Mouse (Mus musculus) limb, embryonic 15.5 days (tissue): ENCODE measurements around the gene Akna. TPM values are rescaled to one million over a fixed set of nuclear protein-coding genes. Genes with fewer than 3 reads are reported as not detected.

Experiments
- ATAC-seq: fragments of 200-750 bp; cut with Nextera tagmentation; 2 replicates; pipeline ENCODE4 v1.8.0; 2017; ENCODE audit warnings: low read depth, moderate TSS enrichment; ENCODE audit not compliant: insufficient number of reproducible peaks, low FRiP score, low TSS enrichment
- H3K27ac ChIP-seq: fragments of 300-500 bp; sonication (generic); 2 replicates; pipeline ENCODE4 v1.5.1; 2015; ENCODE audit warnings: moderate library complexity, mild to moderate bottlenecking, inconsistent platforms
- H3K27me3 ChIP-seq: fragments of 300-500 bp; sonication (generic); 2 replicates; pipeline ENCODE4 v1.6.1; 2015; ENCODE audit warnings: inconsistent platforms
- H3K36me3 ChIP-seq: fragments of 300-500 bp; sonication (generic); 2 replicates; pipeline ENCODE4 v1.6.1; 2015; ENCODE audit warnings: inconsistent platforms
- H3K4me1 ChIP-seq: fragments of 300-500 bp; sonication (generic); 2 replicates; pipeline ENCODE4 v1.6.1; 2015; ENCODE audit warnings: inconsistent platforms
- H3K4me2 ChIP-seq: fragments of 300-500 bp; sonication (generic); 2 replicates; pipeline ENCODE4 v1.6.1; 2015; ENCODE audit warnings: mild to moderate bottlenecking, inconsistent platforms
- H3K4me3 ChIP-seq: fragments of 300-500 bp; sonication (generic); 2 replicates; pipeline ENCODE4 v1.5.1; 2015; ENCODE audit warnings: mild to moderate bottlenecking, inconsistent platforms
- H3K9ac ChIP-seq: fragments of 300-500 bp; sonication (generic); 2 replicates; pipeline ENCODE4 v1.6.1; 2015; ENCODE audit warnings: inconsistent platforms
- H3K9me3 ChIP-seq: fragments of 300-500 bp; sonication (generic); 2 replicates; pipeline ENCODE4 v1.6.1; 2016; ENCODE audit warnings: inconsistent platforms
- WGBS: fragments of 180-500 bp; shearing (Covaris S2); methylation state at CpG from one replicate; pipeline ENCODE4 v1.1.7; 2015; 5-methylcytosine and 5-hydroxymethylcytosine counted together
- polyA plus RNA-seq: library from polyadenylated mRNA; unstranded; fragments of >200 nt; fragmentation: Nextera tagmentation; extraction: Ambion mirVana; gene quantifications from 2 replicates; pipeline ENCODE4 v1.2.1, GENCODE M21; 2015

Gene Akna
- polyA plus RNA-seq = 5.6 and 6.0 TPM in 2 replicates

DNA sequence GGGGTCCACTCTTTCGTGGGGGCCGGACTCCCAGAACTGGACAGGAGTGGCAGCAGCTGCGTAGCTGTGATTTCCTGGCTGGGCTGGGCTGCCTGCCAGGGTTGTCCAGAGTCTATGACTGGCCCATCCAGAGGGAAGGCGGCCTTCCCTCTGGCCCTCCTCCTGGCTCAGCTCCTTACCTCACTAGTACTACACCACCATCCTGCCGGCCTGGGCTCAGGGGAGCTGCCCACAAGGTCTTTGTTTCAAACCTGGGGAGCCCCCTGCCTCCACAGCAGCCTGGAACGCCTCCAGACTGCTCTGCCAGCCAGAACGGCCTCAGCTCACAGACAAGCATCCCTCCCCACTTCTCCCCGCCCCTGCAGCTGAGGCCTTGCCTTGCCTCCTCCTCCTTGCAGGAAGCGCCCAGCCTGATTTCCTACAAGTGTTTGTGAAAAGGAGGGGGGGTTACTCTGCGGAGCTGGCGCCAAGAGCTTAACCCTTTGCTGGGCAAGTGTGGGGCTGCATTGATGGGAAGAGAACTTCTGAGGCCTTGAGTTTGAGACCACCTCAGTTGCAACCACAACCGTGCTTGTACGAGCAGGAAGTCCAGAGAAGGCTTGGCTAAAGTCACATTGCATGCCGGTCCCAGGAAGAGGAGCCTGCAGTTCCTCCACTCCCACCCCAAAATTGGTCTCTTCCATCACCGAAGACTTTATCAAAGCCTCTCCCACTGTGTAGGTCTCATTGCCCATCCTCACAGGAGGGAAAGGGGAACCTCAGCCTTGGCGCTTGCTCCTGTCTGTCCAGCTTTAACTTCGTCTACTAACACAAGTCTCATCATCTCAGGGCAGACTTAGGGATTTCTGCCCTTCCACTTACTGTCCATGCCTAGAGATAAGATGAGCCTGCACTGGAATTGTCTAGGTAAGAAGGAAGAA lies at the start of gene Akna:
Gene Akna, minus strand, starts transcription at position 315 of the 920 bp plus-strand sequence.
- H3K27me3 ChIP-seq = no peaks in the 10 kb centered on the region
- peak within 1 kb of the TSS; percentile 88 for H3K27ac ChIP-seq
- H3K9me3 ChIP-seq = no peaks in the 10 kb centered on the region
- H3K4me1 ChIP-seq = peaks cover 77% of the 10 kb centered on the region
- peak within 1 kb of the TSS; percentile 39; the same call in 1 of the 2 replicates for H3K9ac ChIP-seq
- peak within 1 kb of the TSS; percentile 31 for H3K4me3 ChIP-seq
- WGBS = 7% methylated on average over 17 of the region's 17 CpGs
- ATAC-seq = peak; percentile 84
- H3K36me3 ChIP-seq = no peaks in the 10 kb centered on the region
- peak within 1 kb of the TSS; percentile 48 for H3K4me2 ChIP-seq

DNA sequence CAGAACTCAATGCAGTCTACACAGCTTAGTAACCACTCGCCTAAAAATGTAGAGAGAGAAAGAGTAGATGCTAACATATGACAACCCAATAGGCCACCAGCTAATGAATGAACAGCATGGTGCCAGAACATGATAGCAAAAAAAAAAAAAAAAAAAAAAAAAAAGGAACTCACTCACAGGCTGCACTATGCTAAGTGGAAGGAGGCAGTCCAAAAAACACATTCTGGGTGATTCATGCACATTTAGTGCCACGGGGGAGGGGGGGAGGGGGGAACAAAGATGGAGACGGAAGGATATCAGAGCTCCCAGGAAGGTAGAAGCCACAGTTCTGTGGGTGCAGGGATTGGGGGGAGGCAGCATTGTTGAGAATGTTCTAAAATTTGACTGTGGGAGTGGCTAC lies 49.4 kb upstream of the Akna start:
- H3K4me3 ChIP-seq = no peak overlapping the region
- H3K9me3 ChIP-seq = no peaks in the 10 kb centered on the region
- no peak for ATAC-seq
- H3K36me3 ChIP-seq = peaks cover 6% of the 10 kb centered on the region; the same call in 1 of the 2 replicates
- H3K9ac ChIP-seq = no peak overlapping the region
- H3K4me2 ChIP-seq = no peak overlapping the region
- no peaks in the 10 kb centered on the region for H3K27me3 ChIP-seq
- H3K27ac ChIP-seq = no peak overlapping the region
- WGBS = 64% methylated on average over 3 of the region's 3 CpGs
- peaks cover 23% of the 10 kb centered on the region for H3K4me1 ChIP-seq

DNA sequence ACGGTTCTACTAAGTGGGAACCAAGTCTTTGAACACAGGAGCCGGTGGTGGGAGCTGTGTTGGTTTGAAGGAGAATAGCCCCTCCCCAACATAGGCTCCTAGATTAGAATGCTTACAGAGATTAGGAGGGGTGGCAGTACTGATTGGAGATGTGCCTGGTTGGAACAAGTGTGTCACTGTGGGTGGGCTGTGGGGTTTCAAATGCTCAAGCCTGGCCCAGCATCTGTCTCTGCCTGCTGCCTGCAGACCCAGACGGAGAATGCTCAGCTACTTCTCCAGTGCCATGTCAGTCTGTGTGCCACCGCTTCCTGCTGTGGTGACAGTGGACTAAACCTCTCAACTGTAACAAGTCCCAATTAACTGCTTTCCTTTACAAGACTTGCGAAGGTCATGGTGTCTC lies 47.4 kb upstream of the Akna start:
- Histone ChIP-seq H3K4me3 (no peak overlapping the region), H3K36me3 (peaks cover 6% of the 10 kb centered on the region; the same call in 1 of the 2 replicates), H3K4me2 (no peak overlapping the region), H3K9me3 (no peaks in the 10 kb centered on the region), H3K9ac (no peak overlapping the region), H3K27me3 (no peaks in the 10 kb centered on the region), H3K27ac (no peak overlapping the region), H3K4me1 (peaks cover 8% of the 10 kb centered on the region; the same call in 1 of the 2 replicates)
- ATAC-seq = no peak
- 85% methylated on average over 5 of the region's 5 CpGs for WGBS

DNA sequence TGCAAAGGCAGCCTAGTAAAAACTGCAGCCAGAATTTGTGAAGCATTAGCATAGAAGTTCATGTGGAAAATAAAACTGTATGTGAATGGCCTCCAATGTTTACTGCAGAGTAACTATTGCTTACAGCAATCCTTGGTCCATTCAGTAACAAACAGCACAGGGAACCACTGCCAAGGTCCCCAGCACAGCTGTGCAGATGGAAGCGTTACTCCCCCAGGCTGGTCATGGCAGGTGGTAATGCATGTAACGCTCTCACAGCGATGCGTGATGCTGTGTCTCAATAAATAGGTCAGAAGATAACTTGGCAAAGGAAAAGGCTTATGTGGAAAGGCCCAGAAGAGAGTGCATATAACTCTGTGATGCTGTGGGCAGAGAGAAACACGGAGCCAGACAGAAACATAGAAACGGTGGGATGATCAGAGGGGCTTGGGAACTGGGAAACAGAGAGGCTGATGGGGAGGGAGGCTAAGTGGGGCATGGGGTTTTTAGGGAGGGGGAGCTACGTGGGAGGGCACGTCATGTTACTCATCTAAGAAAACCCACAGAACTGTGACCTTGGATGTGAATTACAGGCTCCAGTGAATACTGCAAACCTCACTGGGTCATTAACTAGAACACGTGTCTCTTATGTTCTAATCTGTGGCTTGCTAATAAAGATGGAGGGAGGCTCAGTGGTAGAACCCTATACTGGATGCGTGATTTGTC lies 41.4 kb upstream of the Akna start:
- Histone ChIP-seq H3K27ac (no peak overlapping the region), H3K9me3 (no peaks in the 10 kb centered on the region), H3K36me3 (peaks cover 4% of the 10 kb centered on the region; the same call in 1 of the 2 replicates), H3K27me3 (no peaks in the 10 kb centered on the region), H3K4me2 (no peak overlapping the region), H3K4me1 (peaks cover 8% of the 10 kb centered on the region; the same call in 1 of the 2 replicates), H3K4me3 (no peak overlapping the region), H3K9ac (no peak overlapping the region)
- 70% methylated on average over 10 of the region's 10 CpGs for WGBS
- no peak for ATAC-seq

DNA sequence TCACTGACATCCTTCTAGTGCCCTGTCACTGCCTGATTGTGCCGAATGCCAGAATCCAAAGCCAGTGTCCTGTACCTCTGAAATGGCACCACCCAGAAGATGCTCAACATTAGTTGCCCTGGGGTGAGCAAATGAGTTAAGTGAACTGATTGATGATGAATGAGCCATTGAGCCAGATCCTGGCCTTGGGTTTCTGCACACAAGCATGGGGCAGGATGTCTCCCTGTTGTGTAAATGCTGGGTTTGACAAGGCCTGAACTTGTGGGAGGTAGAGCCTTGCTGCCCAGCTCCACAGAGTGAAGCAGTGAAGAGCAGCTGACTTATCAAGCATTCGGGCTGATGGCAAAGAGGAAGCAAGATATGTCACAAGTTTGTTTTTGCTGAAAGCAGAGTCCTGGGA lies 39.9 kb upstream of the Akna start:
- no peak overlapping the region for H3K4me2 ChIP-seq
- no peak overlapping the region for H3K4me3 ChIP-seq
- no peaks in the 10 kb centered on the region for H3K27me3 ChIP-seq
- peaks cover 11% of the 10 kb centered on the region for H3K4me1 ChIP-seq
- no peaks in the 10 kb centered on the region for H3K36me3 ChIP-seq
- H3K27ac ChIP-seq = no peak overlapping the region
- ATAC-seq = no peak
- H3K9ac ChIP-seq = no peak overlapping the region
- 93% methylated on average over 2 of the region's 2 CpGs for WGBS
- H3K9me3 ChIP-seq = 0 out of 2 replicates have a peak, but pooled peaks cover 4% of the 10 kb centered on the region

DNA sequence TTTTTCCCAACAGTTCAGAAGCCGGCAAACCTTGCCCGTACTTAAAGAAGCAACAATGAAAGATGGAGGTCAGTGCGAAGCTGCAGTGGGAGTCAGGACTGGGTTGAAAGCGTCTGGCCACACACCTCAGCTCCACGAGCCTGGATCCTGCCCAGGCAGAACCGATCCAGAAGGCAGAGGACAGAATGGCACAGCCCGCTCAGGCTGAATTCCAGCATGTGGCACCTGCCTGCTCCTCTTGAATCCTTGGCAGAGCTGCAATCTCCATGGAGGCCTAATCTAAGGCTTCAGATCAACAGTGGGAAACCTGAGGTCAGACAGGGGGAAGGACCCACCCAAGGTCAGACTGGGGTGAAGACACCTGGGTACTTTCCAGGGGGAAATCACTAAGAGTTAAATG lies 38.5 kb upstream of the Akna start:
- 68% methylated on average over 7 of the region's 7 CpGs for WGBS
- Histone ChIP-seq H3K4me2 (no peak overlapping the region), H3K9ac (no peak overlapping the region), H3K27ac (no peak overlapping the region), H3K4me1 (peaks cover 26% of the 10 kb centered on the region), H3K36me3 (no peaks in the 10 kb centered on the region), H3K27me3 (no peaks in the 10 kb centered on the region), H3K4me3 (no peak overlapping the region), H3K9me3 (0 out of 2 replicates have a peak, but pooled peaks cover 4% of the 10 kb centered on the region)
- ATAC-seq = no peak

DNA sequence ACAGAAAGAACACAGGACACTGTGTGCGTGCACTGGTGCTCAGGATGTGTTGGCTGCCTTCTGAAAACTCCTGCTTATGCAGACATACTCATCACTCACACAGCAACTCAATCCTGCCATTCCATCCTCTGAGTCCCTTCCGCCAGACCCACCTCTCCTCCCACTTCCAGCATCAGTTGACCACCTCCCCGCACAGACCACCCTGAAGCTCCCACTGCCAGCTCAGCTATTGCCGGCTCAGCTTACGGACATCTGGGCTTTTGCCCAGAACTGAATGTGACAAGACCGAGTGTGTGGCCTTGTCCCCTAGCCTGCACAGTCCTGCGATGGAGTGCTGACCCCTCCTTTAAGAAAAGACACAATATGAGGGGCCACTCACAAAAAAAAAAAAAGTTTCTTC lies 37.1 kb upstream of the Akna start:
- no peak for ATAC-seq
- H3K4me1 ChIP-seq = peaks cover 31% of the 10 kb centered on the region
- 42% methylated on average over 7 of the region's 7 CpGs for WGBS

DNA sequence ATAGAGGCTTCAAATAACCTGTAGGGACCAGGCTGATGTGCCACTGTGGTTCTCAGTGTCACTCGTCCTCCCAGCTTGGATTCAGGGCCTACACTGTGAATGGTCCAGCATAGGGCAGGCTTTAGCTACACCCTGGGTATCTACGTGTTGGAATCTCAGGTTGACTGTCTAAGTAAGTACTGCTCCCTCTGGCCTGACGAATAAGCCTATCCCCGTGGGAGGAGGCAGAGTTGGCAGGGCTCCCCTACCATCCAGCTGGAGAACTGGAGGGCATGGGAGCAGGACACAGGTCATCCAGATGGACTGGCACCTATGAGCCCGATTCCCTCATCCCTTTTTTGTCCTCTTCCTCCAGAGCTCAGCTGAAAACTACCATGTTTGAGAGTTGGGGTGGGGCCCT lies 34.8 kb upstream of the Akna start:
- 0 out of 2 replicates have a peak, but pooled peaks cover 4% of the 10 kb centered on the region for H3K9me3 ChIP-seq
- no peak overlapping the region for H3K9ac ChIP-seq
- H3K4me3 ChIP-seq = no peak overlapping the region
- no peaks in the 10 kb centered on the region for H3K36me3 ChIP-seq
- H3K4me1 ChIP-seq = peaks cover 31% of the 10 kb centered on the region
- 66% methylated on average over 5 of the region's 5 CpGs for WGBS
- no peak for ATAC-seq
- no peak overlapping the region for H3K4me2 ChIP-seq
- H3K27me3 ChIP-seq = no peaks in the 10 kb centered on the region
- peak overlapping the region; percentile 70 for H3K27ac ChIP-seq

More for the DNA sequence above, 37.1 kb upstream of the Akna start:
- H3K9ac ChIP-seq = no peak overlapping the region
- no peaks in the 10 kb centered on the region for H3K36me3 ChIP-seq
- H3K4me3 ChIP-seq = no peak overlapping the region
- no peaks in the 10 kb centered on the region for H3K27me3 ChIP-seq
- H3K9me3 ChIP-seq = 0 out of 2 replicates have a peak, but pooled peaks cover 4% of the 10 kb centered on the region
- no peak overlapping the region for H3K27ac ChIP-seq
- H3K4me2 ChIP-seq = no peak overlapping the region

DNA sequence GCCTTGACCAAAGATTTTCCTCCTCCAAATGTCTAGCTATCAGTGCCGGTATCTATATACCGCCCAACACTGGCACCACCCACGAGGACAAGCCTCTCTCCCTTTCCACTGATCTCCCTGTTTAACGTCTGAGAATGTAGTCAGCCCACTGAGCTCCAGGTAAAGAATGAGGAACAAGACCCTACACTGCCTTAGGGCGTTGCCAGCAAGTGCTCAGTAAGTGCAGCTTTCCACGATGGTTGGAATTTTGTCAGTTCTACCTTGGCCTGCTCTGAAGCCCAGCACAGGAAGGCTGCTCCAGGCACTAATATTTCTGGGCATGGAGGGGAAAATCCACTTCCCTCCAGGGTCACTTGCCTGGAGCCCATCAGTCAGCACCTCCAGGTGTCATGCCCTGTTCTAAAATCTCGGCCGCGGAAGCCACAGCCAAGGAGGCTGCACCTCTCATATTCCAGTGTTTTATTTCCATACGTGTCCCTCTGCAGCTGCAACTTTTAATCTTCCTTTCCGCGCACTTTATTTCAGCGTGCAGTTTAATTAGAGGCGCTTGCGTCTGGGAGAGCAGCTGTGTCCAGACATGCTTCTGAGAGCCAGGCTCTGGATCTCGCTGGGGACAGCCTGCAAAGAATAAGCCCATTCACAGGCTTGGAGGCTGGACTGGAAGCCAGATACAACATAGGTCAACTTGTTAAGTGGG lies 34.1 kb upstream of the Akna start:
- no peaks in the 10 kb centered on the region for H3K27me3 ChIP-seq
- no peak overlapping the region for H3K4me3 ChIP-seq
- 20% methylated on average over 16 of the region's 16 CpGs for WGBS
- peak overlapping the region; percentile 70 for H3K27ac ChIP-seq
- peaks cover 31% of the 10 kb centered on the region for H3K4me1 ChIP-seq
- ATAC-seq = peak; percentile 73
- no peak overlapping the region for H3K9ac ChIP-seq
- H3K4me2 ChIP-seq = 0 out of 2 replicates have a peak overlapping the region, but pooled peaks have one; percentile 6
- H3K36me3 ChIP-seq = no peaks in the 10 kb centered on the region
- 0 out of 2 replicates have a peak, but pooled peaks cover 4% of the 10 kb centered on the region for H3K9me3 ChIP-seq

DNA sequence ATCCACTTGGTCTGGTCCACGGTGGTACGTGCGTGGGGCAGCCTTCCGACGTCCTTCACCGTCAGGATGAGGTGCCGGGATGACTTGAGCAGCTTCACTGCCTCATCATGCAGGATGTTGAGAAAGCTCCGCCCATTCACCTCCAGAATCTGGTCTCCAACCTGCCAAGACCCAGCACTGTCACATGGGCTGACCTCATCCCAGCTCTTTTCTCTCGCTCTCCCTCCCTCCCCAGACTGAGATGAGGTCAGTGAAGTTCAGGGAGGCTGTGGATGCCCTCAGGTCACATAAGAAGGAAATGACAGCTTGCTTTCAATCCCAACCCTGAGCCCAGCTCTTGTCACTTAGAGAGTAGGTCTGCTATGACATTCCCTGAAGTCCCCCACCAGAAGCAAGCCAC lies 32.2 kb upstream of the Akna start:
- Histone ChIP-seq H3K27me3 (no peaks in the 10 kb centered on the region), H3K4me3 (no peak overlapping the region), H3K27ac (no peak overlapping the region), H3K4me2 (no peak overlapping the region), H3K9ac (no peak overlapping the region), H3K36me3 (no peaks in the 10 kb centered on the region), H3K9me3 (0 out of 2 replicates have a peak, but pooled peaks cover 4% of the 10 kb centered on the region), H3K4me1 (peaks cover 37% of the 10 kb centered on the region)
- whole genome bisulfite sequencing = 81% methylated on average over 9 of the region's 9 CpGs
- ATAC-seq = no peak

DNA sequence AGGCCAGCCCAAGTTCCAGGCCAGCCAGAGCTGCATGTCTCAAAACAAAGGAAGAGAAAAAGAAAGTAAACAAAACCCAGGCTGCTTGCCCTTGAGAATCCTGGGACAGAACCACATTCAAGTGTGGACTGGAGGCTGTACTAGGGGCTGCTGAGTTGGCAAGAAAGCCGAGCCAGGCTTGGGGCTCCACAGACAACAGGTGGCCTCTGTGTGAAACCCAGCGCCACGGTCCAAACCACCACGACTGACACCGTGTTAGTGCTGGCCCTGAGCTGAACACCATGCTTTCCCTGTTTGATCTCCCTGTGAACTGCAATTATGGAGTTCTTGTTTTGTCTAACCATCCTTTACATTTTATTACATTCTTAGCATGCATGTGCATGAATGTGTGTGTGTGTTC lies 27.9 kb upstream of the Akna start:
- 44% methylated on average over 5 of the region's 5 CpGs for WGBS
- no peak for ATAC-seq
- H3K36me3 ChIP-seq = no peaks in the 10 kb centered on the region
- H3K27ac ChIP-seq = no peak overlapping the region
- H3K27me3 ChIP-seq = no peaks in the 10 kb centered on the region
- H3K4me2 ChIP-seq = no peak overlapping the region
- peaks cover 17% of the 10 kb centered on the region for H3K4me1 ChIP-seq
- H3K4me3 ChIP-seq = no peak overlapping the region
- H3K9ac ChIP-seq = no peak overlapping the region
- no peaks in the 10 kb centered on the region for H3K9me3 ChIP-seq
